Mouse (Mus musculus) lung, postnatal 0 days (tissue): ENCODE measurements at regions not wholly inside any gene's neighbourhood (a gene's known extent, or its start where the extent isn't known, plus 50 kb on each side); places are given as distances from the start of the nearest gene placed in this dataset.

ENCODE experiments used
- CTCF ChIP-seq: IDR thresholded peaks from 2 replicates; pipeline ENCODE4 v1.5.1; 2016; ENCODE audit warnings: antibody characterized with exemption, mild to moderate bottlenecking
- EP300 ChIP-seq: IDR thresholded peaks from 2 replicates; pipeline ENCODE4 v1.6.1; 2016; ENCODE audit warnings: antibody characterized with exemption, mild to moderate bottlenecking, control low read depth

- TF ChIP-seq CTCF (no peak), EP300 (peak; percentile 65)
These were observed 454.0 kb upstream of the Tnc start for GRCm38 (mm10) chr4:64500635-64501395.
